Mouse (Mus musculus) intestine, embryonic 16.5 days (tissue): ENCODE data around the gene Olfr417. TPM values are rescaled to one million over a fixed set of nuclear protein-coding genes. Genes with fewer than 3 reads are reported as not detected.
"Not testable (repeated sequence)": the region's sequence is repeated elsewhere in the genome, so short reads cannot be mapped to it uniquely, and the experiment has no call there.

Experiments
- ATAC-seq: fragments of 200-750 bp; cut with Nextera tagmentation; 2 replicates; pipeline ENCODE4 v1.8.0; 2017; ENCODE audit warnings: moderate TSS enrichment, moderate library complexity
- H3K27ac ChIP-seq: fragments of 300-500 bp; sonication (generic); 2 replicates; pipeline ENCODE4 v1.5.1; 2014; ENCODE audit warnings: mild to moderate bottlenecking, low read length
- H3K27me3 ChIP-seq: fragments of 300-500 bp; sonication (generic); replicated peaks from 2 replicates; pipeline ENCODE4 v1.6.1; 2014; ENCODE audit warnings: low read length, control low read depth, mixed read lengths; ENCODE audit not compliant: control insufficient read depth, insufficient read depth
- H3K36me3 ChIP-seq: fragments of 300-500 bp; sonication (generic); 2 replicates; pipeline ENCODE4 v1.6.1; 2014; ENCODE audit warnings: low read length, control low read depth; ENCODE audit not compliant: control insufficient read depth, insufficient read depth
- H3K4me1 ChIP-seq: fragments of 300-500 bp; sonication (generic); 2 replicates; pipeline ENCODE4 v1.6.1; 2014; ENCODE audit warnings: low read length, control low read depth, mixed read lengths; ENCODE audit not compliant: control insufficient read depth, insufficient read depth
- H3K4me2 ChIP-seq: fragments of 300-500 bp; sonication (generic); 2 replicates; pipeline ENCODE4 v1.6.1; 2014; ENCODE audit warnings: low read depth, low read length, control low read depth
- H3K4me3 ChIP-seq: fragments of 300-500 bp; sonication (generic); 2 replicates; pipeline ENCODE4 v1.5.1; 2014; ENCODE audit warnings: mild to moderate bottlenecking, low read length
- H3K9ac ChIP-seq: fragments of 300-500 bp; sonication (generic); 2 replicates; pipeline ENCODE4 v1.6.1; 2014; ENCODE audit warnings: low read depth, low read length
- H3K9me3 ChIP-seq: fragments of 300-500 bp; sonication (generic); 2 replicates; pipeline ENCODE4 v1.6.1; 2016; ENCODE audit warnings: low read length, control low read depth; ENCODE audit not compliant: control insufficient read depth
- WGBS: fragments of 180-500 bp; shearing (Covaris S2); extraction: QIAGEN DNeasy Blood & Tissue Kit; methylation state at CpG from one replicate; pipeline ENCODE4 v1.1.7; 2014; 5-methylcytosine and 5-hydroxymethylcytosine counted together
- polyA plus RNA-seq: library from polyadenylated mRNA; unstranded; fragments of >200 nt; fragmentation: Nextera tagmentation; extraction: Ambion mirVana; gene quantifications from 2 replicates; pipeline ENCODE4 v1.2.1, GENCODE M21; 2015

Olfr417 gene
- polyA plus RNA-seq: not detected in 2 replicates

- H3K9ac ChIP-seq: no peak within 1 kb of the TSS
- no peak within 1 kb of the TSS for H3K27ac ChIP-seq
- H3K36me3 ChIP-seq: no peaks in the 10 kb centered on the region
- H3K27me3 ChIP-seq: no peaks in the 10 kb centered on the region
- no peak for ATAC-seq
- no peak within 1 kb of the TSS for H3K4me2 ChIP-seq
- no peaks in the 10 kb centered on the region for H3K4me1 ChIP-seq
- no peaks in the 10 kb centered on the region for H3K9me3 ChIP-seq
- no peak within 1 kb of the TSS for H3K4me3 ChIP-seq
- 69% methylated on average over 2 of the region's 2 CpGs for WGBS
These were observed at the start of gene Olfr417 for GRCm38 (mm10) chr1:174364882-174365451. Gene Olfr417 (plus strand): TSS chr1:174365122.

- Histone ChIP-seq H3K4me1 (no peaks in the 10 kb centered on the region), H3K27ac (no peak overlapping the region), H3K4me2 (no peak overlapping the region), H3K9me3 (no peaks in the 10 kb centered on the region), H3K9ac (no peak overlapping the region), H3K27me3 (no peaks in the 10 kb centered on the region), H3K4me3 (no peak overlapping the region), H3K36me3 (no peaks in the 10 kb centered on the region)
- WGBS: 73% methylated on average over 2 of the region's 2 CpGs
- ATAC-seq: no peak
These were observed 47.6 kb upstream of the Olfr417 start for GRCm38 (mm10) chr1:174317308-174317707.

GRCm38 (mm10) chr1:174330218-174330617 is 34.7 kb upstream of the Olfr417 start, which contains the start of gene Mptx1:
Gene Mptx1 (plus strand): TSS chr1:174330518.
- no peak for ATAC-seq
- Histone ChIP-seq H3K27ac (no peak within 1 kb of the TSS), H3K4me3 (no peak within 1 kb of the TSS), H3K36me3 (no peaks in the 10 kb centered on the region), H3K27me3 (no peaks in the 10 kb centered on the region), H3K4me1 (no peaks in the 10 kb centered on the region), H3K4me2 (no peak within 1 kb of the TSS), H3K9me3 (no peaks in the 10 kb centered on the region), H3K9ac (no peak within 1 kb of the TSS)

GRCm38 (mm10) chr1:174353636-174354035 is 11.3 kb upstream of the Olfr417 start:
- not testable (repeated sequence) for H3K4me2 ChIP-seq, H3K27ac ChIP-seq, H3K27me3 ChIP-seq, ATAC-seq, H3K4me1 ChIP-seq, H3K9me3 ChIP-seq, H3K36me3 ChIP-seq, H3K9ac ChIP-seq, H3K4me3 ChIP-seq
- 86% methylated on average over 1 of the region's 1 CpGs for WGBS

GRCm38 (mm10) chr1:174354640-174355039 is 10.3 kb upstream of the Olfr417 start:
- H3K27me3 ChIP-seq: no peaks in the 10 kb centered on the region
- no peaks in the 10 kb centered on the region for H3K9me3 ChIP-seq
- no peaks in the 10 kb centered on the region for H3K4me1 ChIP-seq
- H3K9ac ChIP-seq: no peak overlapping the region
- no peak overlapping the region for H3K27ac ChIP-seq
- H3K36me3 ChIP-seq: no peaks in the 10 kb centered on the region
- ATAC-seq: no peak
- no peak overlapping the region for H3K4me3 ChIP-seq
- no peak overlapping the region for H3K4me2 ChIP-seq
- 84% methylated on average over 5 of the region's 5 CpGs for WGBS

- ATAC-seq: no peak
- no peaks in the 10 kb centered on the region for H3K9me3 ChIP-seq
- WGBS: 84% methylated on average over 3 of the region's 3 CpGs
These were observed 8.9 kb downstream of the Olfr417 start for GRCm38 (mm10) chr1:174373799-174374198.

GRCm38 (mm10) chr1:174390746-174391145 is 25.8 kb downstream of the Olfr417 start, which contains the start of gene Olfr248:
Gene Olfr248 (plus strand): TSS chr1:174391046.
- 93% methylated on average over 2 of the region's 2 CpGs for WGBS
- no peak for ATAC-seq

More at GRCm38 (mm10) chr1:174373799-174374198, 8.9 kb downstream of the Olfr417 start:
- Histone ChIP-seq H3K4me1 (no peaks in the 10 kb centered on the region), H3K9ac (no peak overlapping the region), H3K27ac (no peak overlapping the region), H3K4me2 (no peak overlapping the region), H3K36me3 (no peaks in the 10 kb centered on the region), H3K4me3 (no peak overlapping the region), H3K27me3 (no peaks in the 10 kb centered on the region)

GRCm38 (mm10) chr1:174422959-174423358 is 58.0 kb downstream of the Olfr417 start:
- no peak overlapping the region for H3K4me3 ChIP-seq
- H3K36me3 ChIP-seq: no peaks in the 10 kb centered on the region
- H3K27ac ChIP-seq: no peak overlapping the region
- H3K9ac ChIP-seq: no peak overlapping the region
- no peaks in the 10 kb centered on the region for H3K27me3 ChIP-seq
- H3K4me1 ChIP-seq: no peaks in the 10 kb centered on the region
- ATAC-seq: no peak
- no peaks in the 10 kb centered on the region for H3K9me3 ChIP-seq
- 88% methylated on average over 4 of the region's 4 CpGs for WGBS
- H3K4me2 ChIP-seq: no peak overlapping the region

More at GRCm38 (mm10) chr1:174390746-174391145, 25.8 kb downstream of the Olfr417 start, which contains the start of gene Olfr248:
- H3K36me3 ChIP-seq: no peaks in the 10 kb centered on the region
- no peaks in the 10 kb centered on the region for H3K27me3 ChIP-seq
- H3K9me3 ChIP-seq: no peaks in the 10 kb centered on the region
- H3K4me2 ChIP-seq: no peak within 1 kb of the TSS
- no peak within 1 kb of the TSS for H3K4me3 ChIP-seq
- no peak within 1 kb of the TSS for H3K9ac ChIP-seq
- no peak within 1 kb of the TSS for H3K27ac ChIP-seq
- H3K4me1 ChIP-seq: no peaks in the 10 kb centered on the region

- 60% methylated on average over 1 of the region's 1 CpGs for WGBS
- H3K9ac ChIP-seq: no peak within 1 kb of the TSS
- no peaks in the 10 kb centered on the region for H3K36me3 ChIP-seq
- ATAC-seq: no peak
- no peak within 1 kb of the TSS for H3K27ac ChIP-seq
- no peaks in the 10 kb centered on the region for H3K9me3 ChIP-seq
- H3K4me1 ChIP-seq: no peaks in the 10 kb centered on the region
- H3K27me3 ChIP-seq: no peaks in the 10 kb centered on the region
- H3K4me3 ChIP-seq: no peak within 1 kb of the TSS
- H3K4me2 ChIP-seq: no peak within 1 kb of the TSS
These were observed 58.8 kb downstream of the Olfr417 start, which contains the start of gene Olfr414 for GRCm38 (mm10) chr1:174423764-174424163. Gene Olfr414 (plus strand): TSS chr1:174424064.
